Mouse (Mus musculus) gastrocnemius, adult 2 months (tissue): Measurements from ENCODE around the gene Cers5. TPM values are rescaled to one million over a fixed set of nuclear protein-coding genes. Genes with fewer than 3 reads are reported as not detected.
"Not testable (repeated sequence)": the region's sequence is repeated elsewhere in the genome, so short reads cannot be mapped to it uniquely, and the experiment has no call there.

Experiments
- DNase-seq: peaks from one replicate; pipeline ENCODE4 v3.0.0; 2022
- H3K27ac ChIP-seq: fragments of 200-600 bp; 2 replicates; pipeline ENCODE4 v1.8.1; 2022; ENCODE audit warnings: mild to moderate bottlenecking
- H3K4me3 ChIP-seq: fragments of 200-600 bp; 2 replicates; pipeline ENCODE4 v1.8.1; 2022; ENCODE audit warnings: mild to moderate bottlenecking, moderate library complexity
- CTCF ChIP-seq: fragments of 200-600 bp; IDR thresholded peaks from 2 replicates; pipeline ENCODE4 v1.8.1; 2022; ENCODE audit warnings: antibody characterized with exemption, mild to moderate bottlenecking, moderate library complexity
- intact Hi-C: fragments of 180-260 bp; cut with DNase I; formaldehyde crosslinking; loops from one replicate; pipeline ENCODE4 v1.15.1; 2025
- long read RNA-seq, 2 experiments: library from polyadenylated mRNA; stranded (forward); transcript quantifications; one replicate each; pipeline ENCODE4 v2.0.0; 2021
- total RNA-seq, 2 experiments: library from RNA; stranded (reverse); gene quantifications; 2 replicates each; pipeline ENCODE4 v1.2.3; 2021

The Cers5 gene
- 1 to 10 TPM; 4.6 to 5.4 TPM for total RNA-seq
- long read RNA-seq, experiment 1, transcript Cers5-201 (10 exons, 2,096 nt): major isoform, 5 of 10 reads
- long read RNA-seq, experiment 1, partial matches to known transcripts: 2 of 10 reads
- long read RNA-seq, experiment 1, other reads (novel, unspliced or antisense): 2 of 10 reads
- long read RNA-seq, experiment 2, transcript Cers5-201 (10 exons, 2,096 nt): major isoform, 6 of 9 reads
- long read RNA-seq, experiment 2, partial matches to known transcripts: 0 of 9 reads
- long read RNA-seq, experiment 2, other reads (novel, unspliced or antisense): 1 of 9 reads

DNA sequence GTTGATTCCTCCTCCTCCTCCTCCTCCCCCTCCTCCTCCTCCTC, at the start of gene Cers5:
Cers5 (minus strand) TSS at position 5 of the 44 bp plus-strand sequence.
- intact Hi-C loops: loop anchor here (10.0 kb wide), 1 partner anchor 178 kb away; the partner anchor contains the start of gene Aqp5
- H3K27ac ChIP-seq: peak within 1 kb of the TSS; percentile 91
- not testable (repeated sequence) for DNase-seq
- peak within 1 kb of the TSS; percentile 92 for H3K4me3 ChIP-seq

DNA sequence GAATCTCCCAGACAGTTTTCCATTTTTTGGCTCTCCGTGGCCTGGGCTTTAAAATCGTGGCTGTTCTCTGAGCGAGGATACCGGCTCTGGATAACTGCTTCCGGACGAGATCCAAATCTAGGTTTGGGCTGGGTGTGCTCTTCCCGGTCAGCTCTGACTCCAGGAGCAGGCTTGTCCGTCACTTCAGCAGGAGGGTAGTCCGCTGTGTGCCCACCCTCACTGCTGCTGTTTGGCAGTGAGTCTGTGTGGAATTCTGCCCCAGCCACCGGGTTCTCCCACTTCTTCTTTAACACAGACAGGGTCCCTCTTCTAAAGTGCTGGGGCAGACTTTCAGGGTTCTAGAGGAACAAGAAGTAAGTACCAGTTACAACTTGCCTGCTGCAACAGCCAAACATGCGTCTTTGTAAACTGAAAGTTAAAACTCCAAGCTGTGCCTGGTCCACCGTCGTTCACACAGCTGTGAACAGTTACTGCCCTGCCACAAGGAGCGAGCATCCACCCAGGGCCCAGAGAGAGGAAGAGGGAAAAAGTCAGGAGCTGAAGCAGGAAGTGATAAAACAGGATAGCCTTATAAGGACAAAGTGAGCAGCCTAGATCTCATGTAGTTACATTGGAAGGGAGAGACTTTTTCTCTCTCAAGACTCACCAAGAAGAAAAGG, 47.1 kb upstream of the Cers5 start:
- Histone ChIP-seq H3K4me3 (peak overlapping the region; percentile 70), H3K27ac (peak overlapping the region; percentile 92)
- no peak for TF ChIP-seq CTCF
- DNase-seq: peak; percentile 70
- intact Hi-C loops: loop anchor here (5.0 kb wide), 1 partner anchor 48 kb away; no protein-coding TSS in a partner anchor

DNA sequence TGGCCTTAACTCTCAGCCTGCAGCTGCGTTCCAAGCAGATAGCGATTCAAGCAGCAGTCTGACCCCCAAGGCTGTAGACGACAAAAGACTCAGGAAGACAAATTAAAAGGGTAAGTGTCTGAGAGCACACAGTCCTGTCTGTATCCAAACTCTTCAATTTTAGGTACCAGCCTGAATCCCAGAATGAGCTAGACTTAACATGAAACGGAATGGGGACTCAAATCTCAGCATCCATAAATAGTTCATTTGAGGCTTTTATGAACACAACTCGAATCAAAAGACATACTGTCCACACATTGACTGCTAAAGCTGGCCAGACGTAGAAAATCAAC, 46.4 kb upstream of the Cers5 start:
- Histone ChIP-seq H3K4me3 (peak overlapping the region; percentile 70), H3K27ac (peak overlapping the region; percentile 92)
- TF ChIP-seq CTCF: no peak
- intact Hi-C loops: no loop called here
- DNase-seq: no peak

DNA sequence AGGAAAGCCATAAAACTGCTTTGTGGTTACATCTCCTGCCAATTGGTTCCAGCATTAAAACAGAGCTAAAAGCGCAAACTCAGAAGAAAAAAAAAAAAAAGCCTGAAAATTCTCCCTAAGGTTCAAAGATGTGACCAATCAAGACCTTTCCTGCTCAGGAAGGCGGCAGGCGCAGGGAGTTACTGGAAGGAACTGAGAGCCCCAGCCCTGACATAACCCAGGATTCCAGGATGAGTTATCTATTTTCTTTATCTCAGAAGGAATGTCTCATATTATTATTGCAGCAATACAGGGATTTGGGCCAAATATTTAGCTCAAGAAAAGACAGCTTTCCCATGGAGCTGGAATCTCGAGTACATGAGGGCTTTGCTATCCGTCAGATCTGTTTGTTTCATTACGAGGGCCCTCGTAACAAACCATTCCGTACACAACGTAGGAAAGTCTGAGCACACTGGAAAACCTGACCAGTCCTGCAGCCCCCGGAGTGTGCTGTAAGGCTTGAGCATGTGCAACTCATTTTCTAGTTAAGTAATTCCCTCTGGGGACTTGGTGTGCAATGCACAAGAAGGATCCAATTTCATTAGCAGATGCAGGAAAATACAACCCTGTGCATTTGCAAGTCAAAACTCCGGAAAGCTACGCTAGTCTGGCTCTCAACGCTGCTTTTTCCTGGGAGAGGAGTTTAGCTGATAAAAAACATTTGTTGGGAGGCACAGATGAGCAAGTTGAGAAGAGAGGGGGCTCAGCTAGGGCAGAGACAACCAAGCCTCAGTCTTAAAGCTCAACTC, 45.8 kb upstream of the Cers5 start:
- intact Hi-C loops: no loop called here

GRCm38 (mm10) chr15:99817343-99818235, 44.9 kb upstream of the Cers5 start:
- TF ChIP-seq CTCF: no peak
- intact Hi-C loops: loop anchor here (2.0 kb wide), 1 partner anchor 15 kb away; no protein-coding TSS in a partner anchor
- no peak for DNase-seq
- peak overlapping the region; percentile 92 for H3K27ac ChIP-seq
- H3K4me3 ChIP-seq: peak overlapping the region; percentile 70

More for the DNA sequence above, 45.8 kb upstream of the Cers5 start:
- H3K27ac ChIP-seq: peak overlapping the region; percentile 92
- no peak for TF ChIP-seq CTCF
- peak; percentile 60 for DNase-seq
- peak overlapping the region; percentile 70 for H3K4me3 ChIP-seq

GRCm38 (mm10) chr15:99815999-99816398, 43.3 kb upstream of the Cers5 start:
- H3K4me3 ChIP-seq: no peak overlapping the region; the same call in 1 of the 2 replicates
- intact Hi-C loops: loop anchor here (2.0 kb wide), 1 partner anchor 13 kb away; no protein-coding TSS in a partner anchor
- no peak for DNase-seq
- TF ChIP-seq CTCF: peak; percentile 41
- H3K27ac ChIP-seq: 0 out of 2 replicates have a peak overlapping the region, but pooled peaks have one; percentile 8

DNA sequence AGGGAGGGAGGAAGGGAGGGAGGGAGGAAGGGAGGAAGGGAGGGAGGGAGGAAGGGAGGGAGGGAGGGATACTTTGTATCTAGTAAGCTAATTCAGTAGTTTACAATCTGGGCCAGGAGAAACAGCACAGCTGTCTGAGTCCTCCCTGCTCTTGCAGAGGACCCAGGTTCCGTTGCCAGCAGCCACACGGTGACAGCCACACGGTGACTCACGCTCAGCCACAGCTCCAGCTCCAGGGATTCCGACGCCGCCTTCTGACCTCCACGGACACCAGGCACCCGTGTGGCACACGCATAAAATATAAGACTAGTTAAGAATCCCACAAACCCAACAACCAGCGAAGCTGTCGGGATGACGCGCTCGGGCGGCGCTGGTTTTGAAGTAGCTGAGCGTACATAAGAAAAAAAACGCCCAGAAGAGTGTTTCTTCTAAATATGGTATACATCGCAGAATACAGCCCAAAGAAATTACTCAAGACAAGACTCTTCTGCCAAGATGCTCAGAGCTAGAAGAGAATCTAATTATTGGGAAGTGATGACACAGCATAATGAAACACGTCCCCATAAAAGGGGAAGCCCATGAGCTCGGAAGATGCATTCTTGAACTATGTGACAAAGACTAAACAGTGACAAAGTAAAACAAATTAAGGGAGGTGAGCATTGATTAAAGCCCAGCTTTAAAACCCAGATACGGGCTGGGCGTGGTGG, 42.0 kb upstream of the Cers5 start:
- H3K4me3 ChIP-seq: peak overlapping the region; percentile 35
- intact Hi-C loops: no loop called here

DNA sequence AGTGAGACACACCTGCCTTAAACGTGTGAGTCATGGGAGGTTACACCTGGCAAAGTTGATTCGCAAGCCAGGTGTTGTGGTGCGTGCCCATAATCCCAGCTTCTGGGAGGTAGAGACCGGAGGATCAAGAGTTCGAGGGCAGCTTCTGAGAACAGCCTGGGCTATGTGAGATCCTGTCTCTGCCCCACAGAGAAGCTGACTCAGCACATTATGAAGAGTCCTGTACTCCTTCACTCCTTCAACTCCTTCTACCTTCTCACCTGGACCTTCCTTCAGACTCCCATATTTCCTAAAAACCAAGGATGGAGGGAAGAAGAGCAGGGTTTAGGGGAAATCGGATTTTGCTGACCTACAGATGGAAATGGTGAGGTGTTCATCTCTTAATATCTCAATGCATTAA, 41.0 kb upstream of the Cers5 start:
- no peak for DNase-seq
- Histone ChIP-seq H3K4me3 (no peak overlapping the region), H3K27ac (no peak overlapping the region)
- TF ChIP-seq CTCF: no peak
- intact Hi-C loops: no loop called here

More for the DNA sequence above, 42.0 kb upstream of the Cers5 start:
- no peak for TF ChIP-seq CTCF
- H3K27ac ChIP-seq: peak overlapping the region; percentile 66
- DNase-seq: peak; percentile 71

DNA sequence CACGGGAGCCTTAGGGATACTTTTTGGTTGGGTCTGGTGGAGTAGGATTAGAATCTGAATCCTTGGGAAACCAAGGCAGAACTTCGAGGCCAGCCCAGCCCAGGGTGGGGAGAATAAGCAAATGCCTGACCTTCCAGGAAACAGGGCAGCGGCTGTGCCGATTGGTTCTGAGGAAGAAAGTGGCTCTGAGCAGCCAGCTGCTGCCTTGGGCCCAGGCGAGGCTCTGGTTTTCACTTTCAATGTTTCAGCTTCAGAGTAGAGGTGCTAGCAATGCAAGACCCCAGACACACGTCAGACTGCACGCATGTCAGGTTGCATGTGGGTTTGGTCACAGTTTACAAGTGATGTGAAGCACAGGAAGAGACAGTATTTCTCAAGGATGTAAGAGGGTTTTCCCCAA, 39.4 kb upstream of the Cers5 start:
- DNase-seq: no peak
- H3K27ac ChIP-seq: peak overlapping the region; percentile 12; the same call in 1 of the 2 replicates
- TF ChIP-seq CTCF: no peak
- intact Hi-C loops: no loop called here
- no peak overlapping the region for H3K4me3 ChIP-seq

- intact Hi-C loops: no loop called here
- peak overlapping the region; percentile 9 for H3K27ac ChIP-seq
- TF ChIP-seq CTCF: no peak
These were observed 35.4 kb upstream of the Cers5 start for GRCm38 (mm10) chr15:99807776-99808735.

DNA sequence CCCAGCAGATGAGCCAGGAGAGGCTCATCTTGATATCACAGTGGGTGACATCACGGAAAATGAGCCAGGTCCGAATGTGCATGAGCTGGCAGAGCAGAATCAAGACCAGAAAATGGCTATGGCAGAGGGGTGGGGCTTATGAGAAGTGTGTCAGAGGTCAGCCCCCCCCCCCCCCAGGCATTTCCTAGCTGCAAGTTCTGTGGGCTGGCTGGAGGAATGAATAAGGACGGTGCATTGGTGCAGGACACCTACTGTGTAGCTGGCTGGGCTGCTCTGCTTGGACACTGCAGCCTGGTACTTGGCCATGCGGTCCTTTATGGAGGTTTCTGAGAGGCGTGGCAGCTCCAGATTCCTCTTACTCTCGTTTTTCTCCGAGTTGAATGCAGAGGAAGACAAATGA, 33.5 kb upstream of the Cers5 start:
- intact Hi-C loops: no loop called here
- no peak for DNase-seq
- Histone ChIP-seq H3K4me3 (no peak overlapping the region), H3K27ac (no peak overlapping the region)
- no peak for TF ChIP-seq CTCF

More at GRCm38 (mm10) chr15:99807776-99808735, 35.4 kb upstream of the Cers5 start:
- no peak overlapping the region for H3K4me3 ChIP-seq
- DNase-seq: peak; percentile 33
